Mouse (Mus musculus) MEL (cell line): Measurements from ENCODE around the gene Fdx1. TPM values are rescaled to one million over a fixed set of nuclear protein-coding genes. Genes with fewer than 3 reads are reported as not detected.

Source experiments
- DNase-seq: peaks from one replicate; pipeline ENCODE4 v3.0.0; 2011; ENCODE audit warnings: low read depth, low spot score
- H3K27ac ChIP-seq: 2 replicates; pipeline ENCODE4 v1.5.1; 2012; ENCODE audit warnings: low read depth, mild to moderate bottlenecking, control low read depth, low read length, moderate library complexity; ENCODE audit not compliant: control insufficient read depth
- H3K27me3 ChIP-seq, 2 experiments: fragments of 150-350 bp in 1 of 2; sonication (generic) in 1 of 2; 2 replicates each; pipeline ENCODE4 v1.6.1; 2012; ENCODE audit warnings: low read length in 2 of 2, mild to moderate bottlenecking in 2 of 2, improper control_type of control experiment in 1 of 2, moderate library complexity in 1 of 2; ENCODE audit not compliant: insufficient read depth in 2 of 2, control insufficient read depth in 1 of 2
- H3K36me3 ChIP-seq, 2 experiments: 2 replicates each; pipeline ENCODE4 v1.6.1; 2012 to 2014; ENCODE audit warnings: low read length in 2 of 2, improper control_type of control experiment in 1 of 2, inconsistent platforms in 1 of 2, mild to moderate bottlenecking in 1 of 2; ENCODE audit not compliant: insufficient read depth in 2 of 2, control insufficient read depth in 1 of 2
- H3K4me1 ChIP-seq, 2 experiments: fragments of 150-350 bp in 1 of 2; sonication (generic) in 1 of 2; 2 replicates each; pipeline ENCODE4 v1.6.1; 2012; ENCODE audit warnings: low read length in 2 of 2, improper control_type of control experiment in 1 of 2, mild to moderate bottlenecking in 1 of 2; ENCODE audit not compliant: insufficient read depth in 2 of 2, control insufficient read depth in 1 of 2
- H3K4me3 ChIP-seq, 2 experiments: fragments of 150-350 bp in 1 of 2; sonication (generic) in 1 of 2; 2 replicates each; pipeline ENCODE4 v1.5.1; 2012; ENCODE audit warnings: low read depth in 2 of 2, low read length in 2 of 2, mild to moderate bottlenecking in 2 of 2, moderate library complexity in 2 of 2, control low read depth in 1 of 2, improper control_type of control experiment in 1 of 2; ENCODE audit not compliant: control insufficient read depth in 1 of 2, insufficient read depth in 1 of 2
- H3K79me2 ChIP-seq: 2 replicates; pipeline ENCODE4 v1.6.1; 2012; ENCODE audit warnings: mild to moderate bottlenecking, low read length, moderate library complexity; ENCODE audit not compliant: control insufficient read depth, poor library complexity, insufficient read depth
- H3K9ac ChIP-seq: 2 replicates; pipeline ENCODE4 v1.6.1; 2012; ENCODE audit warnings: low read depth, mild to moderate bottlenecking, control low read depth, low read length, moderate library complexity; ENCODE audit not compliant: control insufficient read depth, poor library complexity, severe bottlenecking
- H3K9me3 ChIP-seq: fragments of 150-350 bp; sonication (generic); replicated peaks from 2 replicates; pipeline ENCODE4 v1.6.1; 2012; ENCODE audit warnings: mild to moderate bottlenecking, low read length, improper control_type of control experiment, moderate library complexity; ENCODE audit not compliant: insufficient read depth
- CTCF ChIP-seq, 3 experiments: IDR thresholded peaks in 2 of 3; conservative IDR thresholded peaks in 1 of 3; 2 replicates each; pipeline ENCODE4 v1.5.1; 2011 to 2012; ENCODE audit warnings: low read length in 3 of 3, low read depth in 2 of 3, mild to moderate bottlenecking in 2 of 3, improper control_type of control experiment in 1 of 3, inconsistent platforms in 1 of 3, mixed read lengths in 1 of 3, moderate library complexity in 1 of 3; ENCODE audit not compliant: control insufficient read depth in 1 of 3, insufficient read depth in 1 of 3, poor library complexity in 1 of 3, severe bottlenecking in 1 of 3
- E2F4 ChIP-seq: IDR thresholded peaks from 2 replicates; pipeline ENCODE4 v1.6.1; 2011; ENCODE audit warnings: low read depth, low read length, improper control_type of control experiment, borderline replicate concordance
- ELF1 ChIP-seq: IDR thresholded peaks from 2 replicates; pipeline ENCODE4 v1.6.1; 2014; ENCODE audit warnings: low read depth, mild to moderate bottlenecking, inconsistent platforms, low read length, improper control_type of control experiment, moderate library complexity
- ETS1 ChIP-seq: IDR thresholded peaks from 2 replicates; pipeline ENCODE4 v1.6.1; 2012; ENCODE audit warnings: low read depth, mild to moderate bottlenecking, inconsistent platforms, low read length, improper control_type of control experiment, moderate library complexity
- MAZ ChIP-seq: IDR thresholded peaks from 2 replicates; pipeline ENCODE4 v1.6.1; 2012; ENCODE audit warnings: low read depth, mild to moderate bottlenecking, inconsistent platforms, low read length, improper control_type of control experiment
- MEF2A ChIP-seq: IDR thresholded peaks from 2 replicates; pipeline ENCODE4 v1.6.1; 2014; ENCODE audit warnings: low read depth, mild to moderate bottlenecking, inconsistent platforms, low read length, improper control_type of control experiment; ENCODE audit not compliant: poor library complexity, insufficient replicate concordance, severe bottlenecking; ENCODE audit errors: extremely low read depth
- MYB ChIP-seq: IDR thresholded peaks from 2 replicates; pipeline ENCODE4 v1.6.1; 2011; ENCODE audit warnings: mild to moderate bottlenecking, low read depth, low read length, improper control_type of control experiment
- MYC ChIP-seq: IDR thresholded peaks from 2 replicates; pipeline ENCODE4 v1.6.1; 2011; ENCODE audit warnings: low read depth, mild to moderate bottlenecking, low read length, improper control_type of control experiment, moderate library complexity
- NRF1 ChIP-seq: IDR thresholded peaks from 2 replicates; pipeline ENCODE4 v1.6.1; 2014; ENCODE audit warnings: low read depth, mild to moderate bottlenecking, inconsistent platforms, low read length, improper control_type of control experiment, moderate library complexity; ENCODE audit not compliant: poor library complexity, insufficient read depth, severe bottlenecking
- POLR2AphosphoS2 ChIP-seq: IDR thresholded peaks from 2 replicates; pipeline ENCODE4 v1.6.1; 2011; ENCODE audit warnings: low read length, improper control_type of control experiment
- RAD21 ChIP-seq: IDR thresholded peaks from 2 replicates; pipeline ENCODE4 v1.6.1; 2011; ENCODE audit warnings: mild to moderate bottlenecking, low read depth, low read length, improper control_type of control experiment
- RCOR1 ChIP-seq: IDR thresholded peaks from 2 replicates; pipeline ENCODE4 v1.6.1; 2012; ENCODE audit warnings: low read depth, mild to moderate bottlenecking, inconsistent platforms, low read length, improper control_type of control experiment
- SIN3A ChIP-seq: IDR thresholded peaks from 2 replicates; pipeline ENCODE4 v1.6.1; 2012; ENCODE audit warnings: low read length, improper control_type of control experiment, inconsistent platforms
- SMC3 ChIP-seq: IDR thresholded peaks from 2 replicates; pipeline ENCODE4 v1.6.1; 2011; ENCODE audit warnings: low read depth, low read length, improper control_type of control experiment
- TAL1 ChIP-seq: IDR thresholded peaks from 2 replicates; pipeline ENCODE4 v1.6.1; 2012; ENCODE audit warnings: mild to moderate bottlenecking, inconsistent platforms, low read length, moderate library complexity, mixed read lengths
- TBP ChIP-seq: IDR thresholded peaks from 2 replicates; pipeline ENCODE4 v1.8.0; 2011; ENCODE audit warnings: low read depth, low read length, improper control_type of control experiment
- USF1 ChIP-seq: IDR thresholded peaks from 2 replicates; pipeline ENCODE4 v1.6.1; 2014; ENCODE audit warnings: low read depth, mild to moderate bottlenecking, inconsistent platforms, low read length, improper control_type of control experiment, moderate library complexity
- ZC3H11A ChIP-seq: IDR thresholded peaks from 2 replicates; pipeline ENCODE4 v1.6.1; 2012; ENCODE audit warnings: low read depth, mild to moderate bottlenecking, inconsistent platforms, low read length, improper control_type of control experiment
- ZKSCAN1 ChIP-seq: IDR thresholded peaks from 2 replicates; pipeline ENCODE4 v1.6.1; 2012; ENCODE audit warnings: low read depth, mild to moderate bottlenecking, inconsistent platforms, low read length, improper control_type of control experiment, moderate library complexity
- ZNF384 ChIP-seq: IDR thresholded peaks from 2 replicates; pipeline ENCODE4 v1.6.1; 2012; ENCODE audit warnings: low read depth, mild to moderate bottlenecking, inconsistent platforms, low read length, improper control_type of control experiment
- polyA plus RNA-seq, 2 experiments: library from polyadenylated mRNA; stranded (reverse) in 1 of 2; unstranded in 1 of 2; fragments of >175 nt in 1 of 2; fragments of >200 nt in 1 of 2; gene quantifications; 2 replicates each; pipeline versions ENCODE4 v1.2.1 to v1.2.4; 2012; ENCODE audit warnings: low replicate concordance in 2 of 2, low read depth in 1 of 2; ENCODE audit not compliant: insufficient read length in 2 of 2, insufficient read depth in 1 of 2, missing spikeins in 1 of 2
- total RNA-seq: library from RNA; depleted of rRNA; stranded (reverse); fragments of 300-350 nt; gene quantifications from 2 replicates; pipeline ENCODE4 v1.2.3, GENCODE M21; 2012

Gene Fdx1
- total and polyA plus RNA-seq, 3 experiments, result 39.3 to 40.4 TPM; not detected in 1

GRCm38 (mm10) chr9:51966373-51966772 lies 3.0 kb upstream of the Fdx1 start:
- Histone ChIP-seq H3K9me3 (no peaks in the 10 kb centered on the region), H3K79me2 (peaks cover 10% of the 10 kb centered on the region), H3K9ac (no peak overlapping the region), H3K27ac (no peak overlapping the region), H3K4me1 (peaks cover 0 to 8% of the 10 kb centered on the region in 2 experiments; a peak in 2 of 4 replicates), H3K27me3 (no peaks in the 10 kb centered on the region), H3K4me3 (no peak overlapping the region), H3K36me3 (peaks cover 0 to 8% of the 10 kb centered on the region in 2 experiments; a peak in 2 of 4 replicates)
- DNase-seq, result peak; percentile 53
- peak; percentile 33; the same call in 1 of the 2 replicates for TF ChIP-seq ZC3H11A
- peak; percentile 52 for TF ChIP-seq RAD21
- TF ChIP-seq SMC3, result peak; percentile 60
- no peak for TF ChIP-seq MYB
- TF ChIP-seq MEF2A, result no peak
- peak; percentile 88 for TF ChIP-seq MYC
- TF ChIP-seq CTCF (IDR thresholded peaks at IDR 0.05 in 2 of 3, conservative IDR thresholded peaks at IDR 0.05 in 1 of 3; ENCODE audit: control insufficient read depth in 1 of 3, insufficient read depth in 1 of 3, low read depth in 2 of 3, low read length in 3 of 3, poor library complexity in 1 of 3, severe bottlenecking in 1 of 3), result peak; percentile 39 to 67 (median 54)
- TF ChIP-seq RCOR1, result no peak
- peak; percentile 95 for TF ChIP-seq ZNF384

GRCm38 (mm10) chr9:51964110-51964509 lies 754 bp upstream of the Fdx1 start:
- no peak for DNase-seq
- Histone ChIP-seq H3K9ac (no peak overlapping the region), H3K4me3 (no peak overlapping the region), H3K4me1 (peaks cover 0 to 8% of the 10 kb centered on the region in 2 experiments; a peak in 2 of 4 replicates), H3K27ac (no peak overlapping the region), H3K27me3 (no peaks in the 10 kb centered on the region), H3K9me3 (no peaks in the 10 kb centered on the region), H3K36me3 (peaks cover 0 to 8% of the 10 kb centered on the region in 2 experiments; a peak in 2 of 4 replicates), H3K79me2 (peaks cover 12% of the 10 kb centered on the region)
- TF ChIP-seq E2F4, result no peak
- 0 out of 2 replicates have a peak, but pooled peaks have one; percentile 27 for TF ChIP-seq ETS1

- no peak overlapping the region for H3K4me3 ChIP-seq
- no peaks in the 10 kb centered on the region for H3K27me3 ChIP-seq
- H3K9ac ChIP-seq, result no peak overlapping the region
- H3K79me2 ChIP-seq, result peaks cover 12% of the 10 kb centered on the region
- H3K4me1 ChIP-seq, result peaks cover 10 to 16% of the 10 kb centered on the region in 2 experiments
- H3K36me3 ChIP-seq, result peaks cover 3 to 25% of the 10 kb centered on the region in 2 experiments; a peak in 3 of 4 replicates
- H3K9me3 ChIP-seq, result no peaks in the 10 kb centered on the region
- TF ChIP-seq MAZ (no peak), SIN3A (no peak), TBP (no peak), ELF1 (no peak), USF1 (no peak), TAL1 (no peak), SMC3 (no peak), POLR2AphosphoS2 (no peak), NRF1 (no peak), ZKSCAN1 (no peak), ZNF384 (no peak), RCOR1 (no peak)
- TF ChIP-seq, all 39 proteins: peak for 0
- H3K27ac ChIP-seq, result no peak overlapping the region
- no peak for DNase-seq
Measured at GRCm38 (mm10) chr9:51961190-51961909, 2.0 kb downstream of the Fdx1 start.
